Mouse (Mus musculus): ENCODE results near the gene Sptbn4. TPM values are rescaled to one million over a fixed set of nuclear protein-coding genes. Genes with fewer than 3 reads are reported as not detected.
A peak's percentile ranks its signal among the peaks of the same experiment; 100 is the strongest.

Gene Sptbn4
- total RNA-seq, 2 experiments from 2014 or later: 0.14 to 0.20 TPM

- DNase-seq: peak; percentile 37 to 45
- intact Hi-C loops (cut with DNase I): no loop called here
Observed at GRCm38 (mm10) chr7:27396184-27397047, 51.1 kb downstream of the Sptbn4 start.

DNA sequence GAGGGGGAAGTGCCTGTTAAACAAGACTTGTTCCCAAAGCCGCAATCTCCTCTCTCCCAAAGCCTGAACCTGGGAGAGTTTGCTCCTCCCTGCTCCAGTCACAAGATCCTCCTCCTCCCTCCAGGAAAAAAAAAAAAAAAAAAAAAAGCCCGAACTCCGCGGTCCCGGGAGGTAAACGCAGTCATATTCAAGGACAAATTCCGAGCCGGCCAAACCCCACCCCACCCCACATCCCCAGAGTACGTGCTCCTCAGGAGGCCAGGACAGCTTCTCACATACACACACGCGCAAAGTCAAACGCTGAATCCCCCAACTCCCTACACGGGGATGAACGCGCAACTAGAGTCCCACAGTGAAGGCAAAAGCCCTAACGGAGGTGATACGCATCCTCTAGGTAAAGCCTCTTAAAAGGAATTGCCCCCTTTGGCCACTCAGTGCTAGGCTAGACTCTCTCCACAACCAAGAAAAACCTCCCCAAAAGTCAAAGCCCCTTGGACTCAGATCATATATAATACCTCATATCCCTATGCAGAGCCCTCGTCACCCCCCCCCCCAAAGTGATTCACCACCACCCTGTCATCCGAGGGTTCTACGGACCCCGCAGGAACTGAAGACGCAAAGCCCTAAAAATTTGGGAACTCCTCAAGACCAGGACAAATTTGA is 51.8 kb downstream of the Sptbn4 start:
- DNase-seq: no peak
- intact Hi-C loops (cut with DNase I): no loop called here

DNA sequence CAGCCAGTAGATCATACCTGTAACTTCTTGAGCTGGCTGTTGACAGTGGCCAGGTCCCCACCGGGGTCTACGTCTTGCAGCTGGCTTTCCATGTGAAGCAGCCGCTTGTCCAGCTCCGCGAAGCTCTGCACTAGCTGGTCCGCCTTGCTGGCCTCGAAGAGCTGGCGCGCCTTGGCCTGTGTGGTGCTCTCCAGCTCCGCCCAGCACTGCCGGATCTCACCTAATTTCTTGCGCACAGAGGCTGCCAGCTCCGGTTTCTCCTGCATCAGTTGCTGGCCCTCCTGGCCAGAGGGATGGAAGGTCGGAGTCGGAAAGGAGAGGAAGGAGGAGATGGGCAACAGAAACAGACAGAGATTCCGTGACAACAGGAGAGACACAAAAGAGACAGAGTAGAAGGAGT is 56.1 kb downstream of the Sptbn4 start:
- intact Hi-C loops (cut with DNase I): no loop called here
- no peak for DNase-seq

GRCm38 (mm10) chr7:27389213-27389612 is 58.3 kb downstream of the Sptbn4 start:
- intact Hi-C loops (cut with DNase I): loop anchor here (5.0 kb wide), 1 partner anchor 92 kb away; no protein-coding TSS in a partner anchor
- no peak for DNase-seq

GRCm38 (mm10) chr7:27384731-27385130 is 62.8 kb downstream of the Sptbn4 start:
- intact Hi-C loops (cut with DNase I): loop anchor here (1.0 to 5.0 kb wide), 2 partner anchors 48 to 87 kb away; no protein-coding TSS in a partner anchor

DNA sequence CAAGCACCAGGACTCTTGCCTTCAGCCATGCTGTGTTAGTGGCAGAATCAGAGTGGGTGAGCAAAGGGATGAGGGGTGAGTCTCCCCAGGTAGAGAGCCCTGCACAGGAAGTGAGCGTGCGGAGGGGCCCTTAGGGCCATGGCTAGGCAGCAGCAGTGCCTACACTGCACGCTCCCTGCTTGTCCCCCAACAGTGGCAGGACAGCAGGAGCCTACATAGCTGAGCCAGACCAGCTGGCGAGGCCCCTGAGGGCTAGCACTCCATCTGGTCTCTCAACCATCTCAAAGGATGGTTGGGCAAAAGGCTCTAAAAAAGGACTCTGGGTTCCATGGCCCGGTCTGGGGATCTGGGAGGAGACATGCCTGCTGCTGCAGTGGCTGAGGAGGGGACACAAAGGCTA is 63.4 kb downstream of the Sptbn4 start:
- no peak for DNase-seq
- intact Hi-C loops (cut with DNase I): loop anchor here (1.0 kb wide), 1 partner anchor 48 kb away; no protein-coding TSS in a partner anchor

More at GRCm38 (mm10) chr7:27384731-27385130, 62.8 kb downstream of the Sptbn4 start:
- DNase-seq: peak; percentile 78 to 83

DNA sequence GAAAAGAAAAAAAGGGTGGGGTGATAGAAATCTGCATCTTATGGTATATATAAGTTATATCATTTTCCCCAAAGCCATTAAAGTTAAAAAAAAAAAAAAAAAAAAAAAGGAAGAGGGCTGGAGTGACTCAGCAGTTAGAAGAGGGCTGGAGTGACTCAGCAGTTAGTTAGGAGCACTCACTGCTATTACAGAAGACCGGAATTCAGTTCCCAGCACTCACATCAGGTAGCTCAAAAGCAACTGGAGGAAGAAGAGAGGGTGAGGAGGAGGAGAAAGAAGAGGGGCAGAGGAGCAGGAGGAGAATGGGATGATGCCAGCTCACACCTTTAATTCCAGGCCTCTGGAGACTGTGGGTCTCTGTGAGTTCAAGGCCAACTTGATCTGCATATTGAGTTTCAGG is 64.3 kb downstream of the Sptbn4 start:
- no peak for DNase-seq
- intact Hi-C loops (cut with DNase I): no loop called here

GRCm38 (mm10) chr7:27381560-27381959 is 65.9 kb downstream of the Sptbn4 start:
- intact Hi-C loops (cut with DNase I): no loop called here
- no peak for DNase-seq

- intact Hi-C loops (cut with DNase I): no loop called here
- DNase-seq: no peak
Observed at GRCm38 (mm10) chr7:27381009-27381408, 66.5 kb downstream of the Sptbn4 start.

DNA sequence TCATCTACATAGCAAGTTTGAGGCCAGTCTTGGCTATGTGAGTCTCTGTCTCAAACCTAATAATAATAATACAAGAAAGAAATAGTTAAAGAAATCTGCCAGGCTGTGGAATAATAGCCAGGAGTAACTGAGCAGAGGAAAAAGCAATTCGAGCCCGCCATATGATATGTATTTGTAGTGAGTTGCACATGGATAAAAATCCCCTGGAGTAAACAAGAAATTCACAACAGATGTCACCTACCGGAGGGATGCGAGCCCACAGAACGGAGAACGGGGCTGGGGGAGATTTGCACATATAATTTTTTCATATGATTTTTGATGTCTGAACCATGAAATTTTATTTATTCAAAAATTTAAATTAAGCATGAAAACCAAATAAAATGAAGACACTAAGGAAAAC is 67.7 kb downstream of the Sptbn4 start:
- intact Hi-C loops (cut with DNase I): no loop called here

GRCm38 (mm10) chr7:27378431-27378830 is 69.1 kb downstream of the Sptbn4 start:
- DNase-seq: peak in 1 of 2 experiments; percentile 22
- intact Hi-C loops (cut with DNase I): no loop called here

More for the DNA sequence above, 67.7 kb downstream of the Sptbn4 start:
- no peak for DNase-seq

GRCm38 (mm10) chr7:27375274-27375673 is 72.2 kb downstream of the Sptbn4 start:
- no peak for DNase-seq
- intact Hi-C loops (cut with DNase I): no loop called here

DNA sequence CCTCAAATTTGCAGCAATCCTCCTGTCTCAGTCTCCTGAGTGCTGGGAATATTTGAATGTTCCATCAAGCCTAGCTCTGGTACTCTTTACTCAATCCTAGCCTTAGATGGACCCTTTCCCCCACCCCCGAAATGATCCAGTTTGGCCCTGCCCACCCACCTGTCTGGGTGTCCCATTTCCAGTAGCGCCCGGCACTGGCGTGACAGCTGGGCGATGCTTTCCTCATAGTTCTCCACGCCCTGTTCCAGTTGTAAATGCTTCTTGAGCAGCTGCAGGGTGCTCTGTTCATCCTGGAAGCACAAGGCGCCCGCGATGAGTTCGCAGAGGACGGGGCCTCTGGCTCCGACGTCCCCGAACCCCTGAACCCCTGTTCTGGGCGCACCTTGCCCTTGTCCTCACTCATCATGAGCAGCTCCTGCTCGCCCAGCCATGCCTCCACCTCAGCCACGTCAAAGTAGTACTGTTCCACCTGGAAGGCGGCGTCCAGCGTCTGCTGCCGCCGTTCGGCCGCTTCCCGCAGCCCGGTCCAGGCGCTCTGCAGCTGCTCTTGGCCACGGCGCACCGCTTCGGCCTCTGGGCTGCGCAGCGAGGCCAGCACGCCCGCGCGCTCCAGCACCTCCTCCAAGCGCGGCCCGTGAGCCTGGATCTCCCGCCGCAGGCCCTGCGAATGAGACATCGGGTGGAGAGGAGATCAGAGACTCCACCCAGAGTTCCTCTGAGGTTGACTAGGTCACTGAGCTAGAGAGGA is 75.6 kb downstream of the Sptbn4 start:
- intact Hi-C loops (cut with DNase I): no loop called here
- peak in 1 of 2 experiments; percentile 29 for DNase-seq

DNA sequence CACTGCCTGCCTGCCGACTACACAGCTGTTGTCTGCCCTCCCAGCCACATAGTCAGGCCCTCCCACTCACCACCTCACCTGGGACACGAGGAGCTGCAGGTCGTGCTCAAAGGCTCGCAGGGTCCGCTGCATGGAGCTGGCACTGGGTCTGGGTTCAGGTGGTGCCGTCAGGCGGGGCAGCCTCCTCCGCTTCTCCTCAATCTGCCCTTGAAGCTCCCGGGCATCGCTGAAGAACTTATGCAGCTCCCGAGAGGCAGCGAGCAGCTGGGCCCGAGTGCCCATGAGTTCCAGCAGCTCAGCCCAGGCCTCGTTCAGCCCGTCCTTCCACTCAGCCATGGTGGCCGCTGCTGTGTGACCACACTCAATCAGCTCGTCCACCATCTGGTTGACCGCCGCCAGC is 78.4 kb downstream of the Sptbn4 start:
- intact Hi-C loops (cut with DNase I): no loop called here
- no peak for DNase-seq

GRCm38 (mm10) chr7:27367976-27368375 is 79.5 kb downstream of the Sptbn4 start:
- intact Hi-C loops (cut with DNase I): no loop called here
- DNase-seq: no peak

- DNase-seq: no peak
- intact Hi-C loops (cut with DNase I): no loop called here
Observed at GRCm38 (mm10) chr7:27366082-27366844, 81.2 kb downstream of the Sptbn4 start.

DNA sequence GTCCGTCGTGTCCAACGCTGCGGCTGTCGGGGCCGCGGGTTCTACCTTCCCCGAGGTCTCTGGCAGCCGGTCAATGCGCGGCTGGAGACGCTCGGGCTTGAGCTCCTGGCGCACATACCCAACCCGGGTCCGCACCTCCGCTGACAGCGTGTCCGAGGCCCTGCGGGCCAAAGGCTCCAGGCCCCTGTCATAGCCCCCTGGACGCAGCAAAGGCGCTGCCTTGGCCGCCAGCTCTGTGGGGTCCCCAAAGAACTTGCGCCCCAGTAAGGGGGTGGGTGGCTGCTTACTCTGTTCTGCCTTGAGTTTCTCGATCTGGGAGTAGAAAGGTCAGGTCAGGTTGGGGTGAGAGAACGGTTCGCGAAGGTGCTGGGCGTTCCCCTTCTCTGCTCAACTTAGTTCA is 83.1 kb downstream of the Sptbn4 start:
- DNase-seq: no peak
- intact Hi-C loops (cut with DNase I): loop anchor here (5.0 kb wide), 1 partner anchor 83 kb away; the partner anchor contains the start of genes Blvrb and Sptbn4

DNA sequence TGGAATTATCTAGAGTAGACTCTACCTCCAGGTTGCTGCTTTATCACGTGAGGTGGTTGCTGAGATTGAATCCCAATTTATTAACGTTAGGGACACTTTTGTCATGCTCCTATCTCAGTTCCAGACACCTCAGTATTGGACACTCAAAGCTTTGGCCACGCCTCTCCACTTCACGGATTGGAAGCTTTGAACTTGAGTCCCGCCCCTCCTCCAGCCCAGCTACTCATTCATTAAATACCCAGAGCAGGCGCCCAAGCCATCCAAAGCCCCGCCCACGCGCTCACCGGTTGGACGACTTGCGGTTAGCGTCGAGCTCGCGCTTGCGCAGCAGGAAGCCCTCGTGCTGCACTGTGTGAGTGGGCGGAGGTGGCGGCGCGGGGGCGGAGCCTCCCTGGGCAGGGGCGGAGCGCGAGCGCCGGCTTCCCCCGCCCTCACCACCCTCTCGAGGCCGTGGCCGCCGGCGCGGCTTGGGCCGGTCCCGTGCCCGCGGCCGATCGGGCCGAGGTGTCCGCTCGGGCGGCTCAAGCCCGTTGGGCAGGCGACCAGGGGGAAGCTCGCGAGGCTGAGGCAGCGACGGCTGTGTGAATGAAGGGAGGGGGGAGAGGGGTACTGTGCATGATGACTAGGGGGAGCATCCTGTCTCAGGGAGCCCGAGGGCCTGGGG is 86.1 kb downstream of the Sptbn4 start:
- intact Hi-C loops (cut with DNase I): loop anchor here (5.0 kb wide), 1 partner anchor 86 kb away; the partner anchor contains the start of genes Blvrb and Sptbn4
- peak; percentile 98 for DNase-seq

- DNase-seq: no peak
- intact Hi-C loops (cut with DNase I): loop anchor here (5.0 kb wide), 1 partner anchor 87 kb away; the partner anchor contains the start of genes Blvrb and Sptbn4
Observed at GRCm38 (mm10) chr7:27360749-27361148, 86.7 kb downstream of the Sptbn4 start.

All from heart, postnatal 14 days (tissue).